Mouse (Mus musculus): ENCODE measurements around the gene Sestd1.

DNA sequence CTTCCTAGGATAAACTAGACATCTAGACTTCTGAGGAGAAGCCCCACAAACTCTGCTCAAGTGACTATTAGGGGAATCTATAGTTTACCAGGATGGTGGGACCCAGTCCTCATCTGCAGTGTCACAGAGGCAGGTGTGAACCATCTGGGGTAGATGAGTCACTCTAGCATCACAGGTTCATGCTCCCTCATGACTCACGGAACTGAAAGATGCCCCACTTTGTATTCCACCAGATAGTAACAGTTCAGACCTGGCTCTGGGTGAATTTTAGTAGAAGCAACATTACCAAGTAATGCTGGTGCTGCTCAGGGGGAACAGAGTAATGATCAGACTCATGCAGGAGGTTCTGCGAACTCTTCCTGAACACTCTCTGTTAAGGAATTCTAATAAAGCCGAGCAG, 73.4 kb downstream of the Sestd1 start:
- TF ChIP-seq POLR2A (IDR thresholded peaks at IDR 0.05; ENCODE audit: insufficient read length, low read depth) (no peak), CEBPB (IDR thresholded peaks at IDR 0.05; ENCODE audit: insufficient read depth, poor library complexity, severe bottlenecking) (no peak), MAX (IDR thresholded peaks at IDR 0.05; ENCODE audit: low read depth) (no peak), SRF (IDR thresholded peaks at IDR 0.05; ENCODE audit: control insufficient read depth, insufficient read length, low read depth) (no peak)

All from myocyte (in vitro differentiated cells).